Mouse (Mus musculus): ENCODE results near the gene Memo1.

DNA sequence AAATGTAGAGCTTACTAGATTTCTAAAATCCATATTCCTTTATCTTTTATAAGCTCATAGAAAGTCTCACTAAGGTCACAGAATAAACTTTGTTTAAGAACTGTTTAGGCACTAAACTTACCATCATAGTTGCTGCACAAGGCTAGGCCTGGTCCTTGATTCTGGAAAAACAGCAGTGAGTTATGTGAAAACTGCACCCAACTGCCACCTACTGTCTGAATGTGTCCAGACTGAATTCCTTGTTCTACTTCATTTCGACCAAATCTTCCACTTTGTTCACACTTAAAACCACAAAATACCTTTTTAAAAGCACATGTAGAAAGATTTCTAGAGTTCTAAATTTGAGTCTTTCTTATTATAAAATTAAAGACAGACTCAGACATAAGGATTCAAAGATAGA lies 101.9 kb downstream of the Memo1 start:
- TF ChIP-seq POLR2A (IDR thresholded peaks at IDR 0.05; ENCODE audit: borderline replicate concordance, insufficient read depth, low read length): no peak
- TF ChIP-seq CTCF (IDR thresholded peaks at IDR 0.05; ENCODE audit: borderline replicate concordance, insufficient read depth, low read depth, low read length): no peak

Data from cerebellum, adult 2 months (tissue).